Mouse (Mus musculus) thymus, adult 2 months (tissue): ENCODE results near the gene Clec4a2.
"Not testable (repeated sequence)": the region's sequence is repeated elsewhere in the genome, so short reads cannot be mapped to it uniquely, and the experiment has no call there.

Source experiments
- CTCF ChIP-seq: fragments of 200-500 bp; IDR thresholded peaks from 2 replicates; pipeline ENCODE4 v1.5.1; 2012; ENCODE audit warnings: mild to moderate bottlenecking, control low read depth, low read length, moderate library complexity, borderline replicate concordance; ENCODE audit not compliant: control insufficient read depth, poor library complexity, insufficient read depth; ENCODE audit errors: extremely low read depth
- POLR2A ChIP-seq: fragments of 200-500 bp; IDR thresholded peaks from 2 replicates; pipeline ENCODE4 v1.6.1; 2012; ENCODE audit warnings: mild to moderate bottlenecking, low read length, control low read depth, moderate library complexity; ENCODE audit not compliant: control insufficient read depth, poor library complexity, insufficient read depth; ENCODE audit errors: extremely low read depth

DNA sequence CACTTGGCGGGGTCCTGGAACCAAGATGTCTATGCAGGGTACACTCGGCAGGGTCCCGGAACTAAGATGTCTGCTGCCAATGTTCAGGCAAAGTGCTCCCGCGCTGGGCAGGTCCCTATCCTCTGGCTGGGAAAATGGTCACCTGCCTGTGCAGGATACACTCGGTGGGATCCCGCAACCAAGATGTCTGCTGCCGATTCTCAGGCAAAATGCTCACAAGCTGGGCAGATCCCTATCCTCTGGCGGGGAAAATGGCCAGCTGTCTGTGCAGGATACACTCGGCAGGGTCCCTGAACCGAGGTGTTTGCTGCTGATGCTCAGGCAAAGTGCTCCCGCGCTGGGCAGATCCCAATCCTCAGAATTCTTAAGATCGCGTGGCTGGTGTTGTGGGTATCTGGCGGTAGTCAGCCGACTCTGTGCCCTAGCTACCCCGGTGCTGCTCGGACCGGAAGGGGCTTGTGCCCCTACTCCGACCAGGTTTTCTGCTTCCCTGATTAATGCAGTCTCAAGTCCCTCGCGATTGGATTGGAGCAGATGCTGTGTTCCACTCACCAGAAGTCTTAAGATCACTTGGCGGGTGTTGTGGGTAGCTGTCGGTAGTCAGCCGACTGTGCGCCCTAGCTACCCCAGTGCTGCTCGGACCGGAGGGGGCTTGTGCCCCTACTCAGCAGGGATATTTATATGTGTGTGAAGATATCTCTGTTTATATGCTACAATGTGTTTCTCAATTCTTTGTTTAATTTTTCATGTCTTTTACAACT is 31.7 kb downstream of the Clec4a2 start:
- not testable (repeated sequence) for TF ChIP-seq CTCF, POLR2A
